Comparison of ENCODE assay signal across 15 mouse cellular contexts in genomic region chr2:163273815-163274214, GRCm38 (mm10).
DNase-seq lines count a peak whose midpoint lies in the region; ATAC-seq and TF ChIP-seq lines count a peak whose summit lies in the region.
"Had no signal": no experiment of that assay in that cellular context is flagged by ENCODE, and none has a peak within 500 bp of the region (broad histone marks: within the 10 kb centered on the region; RNA-seq: fewer than 3 reads in every experiment).

No protein-coding gene starts in this region.

- WGBS in heart, postnatal 0 days, result 75% methylated on average over 8 of the region's 8 CpGs
- 60% methylated on average over 8 of the region's 8 CpGs for WGBS in liver, embryonic 14.5 days (ENCODE audit: insufficient replicate concordance)

- H3K4me2 ChIP-seq in heart, postnatal 0 days (ENCODE audit: low read depth, low read length), result no peak overlapping the region
- no peak overlapping the region for H3K4me2 ChIP-seq in liver, embryonic 14.5 days (ENCODE audit: low read depth)
- H3K4me2 ChIP-seq: forebrain, embryonic 12.5 days; liver, embryonic 13.5 days had no signal

- H3K9ac ChIP-seq in heart, postnatal 0 days (replicated peaks; ENCODE audit: low read depth, low read length), result no peak overlapping the region
- H3K9ac ChIP-seq in liver, embryonic 14.5 days (replicated peaks), result no peak overlapping the region
- H3K9ac ChIP-seq: forebrain, embryonic 12.5 days; liver, embryonic 13.5 days had no signal

- no peak for ATAC-seq in heart, postnatal 0 days (ENCODE audit: insufficient read depth, low read depth)
- no peak for ATAC-seq in liver, embryonic 14.5 days (ENCODE audit: insufficient read depth)
- ATAC-seq: Patski had no signal

- H3K36me3 ChIP-seq in heart, postnatal 0 days (replicated peaks; ENCODE audit: control insufficient read depth, insufficient read depth, low read length), result no peaks in the 10 kb centered on the region
- no peaks in the 10 kb centered on the region for H3K36me3 ChIP-seq in liver, embryonic 14.5 days (replicated peaks; ENCODE audit: control insufficient read depth, insufficient read depth, low read depth)
- H3K36me3 ChIP-seq: forebrain, embryonic 12.5 days; liver, embryonic 13.5 days had no signal

- H3K9me3 ChIP-seq in heart, postnatal 0 days (replicated peaks; ENCODE audit: control insufficient read depth, low read length), result no peaks in the 10 kb centered on the region
- no peaks in the 10 kb centered on the region for H3K9me3 ChIP-seq in liver, embryonic 14.5 days (ENCODE audit: control insufficient read depth, low read length)
- H3K9me3 ChIP-seq: forebrain, embryonic 12.5 days; liver, embryonic 13.5 days had no signal

- DNase-seq in heart, postnatal 0 days (ENCODE audit: low spot score), result no peak
- DNase-seq in heart, adult 8-10 months (ENCODE audit: low spot score), result no peak
- DNase-seq in liver, embryonic 14.5 days (ENCODE audit: low read depth in 3 of 3, low spot score in 3 of 3), result no peak
- no peak for DNase-seq in liver
- peak; percentile 63 for DNase-seq in thymus, postnatal 4 days
- DNase-seq in thymus, postnatal 0 days (ENCODE audit: low spot score), result no peak
- DNase-seq in cerebellum, postnatal 10 days, result no peak
- DNase-seq: cerebellum, adult 9-10 months; embryo, embryonic 11 days; kidney, postnatal 14 days; layer of hippocampus, adult 9-11 months; liver, embryonic 13.5 days; midbrain, embryonic 14.5 days had no signal

- TF ChIP-seq CTCF in heart, postnatal 0 days (IDR thresholded peaks at IDR 0.05; ENCODE audit: low read depth), result peak; percentile 33
- TF ChIP-seq CTCF in liver, embryonic 14.5 days (IDR thresholded peaks at IDR 0.05; ENCODE audit: low read depth), result peak; percentile 58

- H3K27ac ChIP-seq in heart, postnatal 0 days (ENCODE audit: low read depth), result no peak overlapping the region
- no peak overlapping the region for H3K27ac ChIP-seq in liver, embryonic 14.5 days
- H3K27ac ChIP-seq: forebrain, embryonic 12.5 days; liver, embryonic 13.5 days had no signal

- no peak for TF ChIP-seq EP300 in heart, postnatal 0 days (IDR thresholded peaks at IDR 0.05; ENCODE audit: low read depth)
- no peak for TF ChIP-seq EP300 in liver, embryonic 14.5 days (IDR thresholded peaks at IDR 0.05; ENCODE audit: low read depth)

- no peaks in the 10 kb centered on the region for H3K27me3 ChIP-seq in heart, postnatal 0 days (ENCODE audit: control insufficient read depth, insufficient read depth, low read length)
- no peaks in the 10 kb centered on the region for H3K27me3 ChIP-seq in liver, embryonic 14.5 days (ENCODE audit: control insufficient read depth, insufficient read depth, low read length)
- H3K27me3 ChIP-seq: forebrain, embryonic 12.5 days had no signal

- no peak overlapping the region for H3K4me3 ChIP-seq in heart, postnatal 0 days (ENCODE audit: low read depth, low read length)
- no peak overlapping the region for H3K4me3 ChIP-seq in liver, embryonic 14.5 days (ENCODE audit: insufficient read depth in 1 of 2, low read depth in 2 of 2, low read length in 2 of 2)
- H3K4me3 ChIP-seq: forebrain, embryonic 12.5 days; liver, embryonic 13.5 days had no signal

- no peaks in the 10 kb centered on the region for H3K4me1 ChIP-seq in heart, postnatal 0 days (ENCODE audit: control insufficient read depth, insufficient read depth)
- H3K4me1 ChIP-seq in liver, embryonic 14.5 days (replicated peaks; ENCODE audit: control insufficient read depth in 2 of 2, insufficient read depth in 2 of 2, low read length in 1 of 2), result peaks cover 0 to 6% of the 10 kb centered on the region in 2 experiments; a peak in 1 of 4 replicates
